Mouse (Mus musculus): ENCODE data around the gene Ccdc162.

Gene Ccdc162

DNA sequence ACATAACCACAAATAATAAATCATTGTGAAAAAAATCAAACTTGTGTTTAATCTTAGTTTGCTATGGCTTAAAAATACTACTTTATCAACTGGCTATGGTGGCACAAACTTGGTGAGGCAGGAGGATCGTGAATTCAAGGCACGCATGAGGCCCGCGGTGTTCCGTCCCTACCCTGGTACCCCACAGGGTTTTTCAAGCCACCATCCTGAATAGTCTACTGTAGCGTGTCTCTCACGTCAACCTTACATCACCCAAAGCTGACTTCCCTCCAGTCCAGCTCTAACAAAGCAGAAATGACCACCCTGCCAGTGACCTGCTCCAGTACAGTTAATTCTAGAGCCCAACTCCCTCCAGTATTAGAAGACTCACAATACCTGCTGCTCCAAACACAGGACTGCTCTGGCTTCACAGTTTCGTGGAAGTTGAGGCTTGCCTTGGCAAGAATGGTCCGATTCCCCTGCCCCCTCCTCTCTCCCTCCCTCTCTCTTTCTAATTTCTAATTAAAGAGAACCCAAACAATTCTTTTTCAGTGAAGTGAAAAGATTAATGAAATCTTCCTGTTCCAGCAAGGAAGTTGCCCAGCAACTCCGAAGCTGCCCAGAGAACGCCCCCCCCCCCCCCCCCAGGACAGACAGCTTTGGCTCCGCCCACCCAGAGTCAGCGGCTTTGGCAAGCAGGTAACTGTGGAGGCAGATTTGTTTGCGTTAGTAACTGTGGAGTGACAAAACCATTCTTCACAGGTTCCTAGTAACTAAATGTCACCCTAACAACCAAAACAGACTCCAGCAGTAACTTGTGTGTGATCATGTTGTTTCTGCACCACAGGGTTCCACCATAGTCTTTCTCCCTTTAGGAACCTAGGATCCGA lies at the start of gene Ccdc162:
Gene Ccdc162 (minus strand): TSS at position 606 of the 869 bp plus-strand sequence.
- CTCF ChIA-PET: no interaction called here

DNA sequence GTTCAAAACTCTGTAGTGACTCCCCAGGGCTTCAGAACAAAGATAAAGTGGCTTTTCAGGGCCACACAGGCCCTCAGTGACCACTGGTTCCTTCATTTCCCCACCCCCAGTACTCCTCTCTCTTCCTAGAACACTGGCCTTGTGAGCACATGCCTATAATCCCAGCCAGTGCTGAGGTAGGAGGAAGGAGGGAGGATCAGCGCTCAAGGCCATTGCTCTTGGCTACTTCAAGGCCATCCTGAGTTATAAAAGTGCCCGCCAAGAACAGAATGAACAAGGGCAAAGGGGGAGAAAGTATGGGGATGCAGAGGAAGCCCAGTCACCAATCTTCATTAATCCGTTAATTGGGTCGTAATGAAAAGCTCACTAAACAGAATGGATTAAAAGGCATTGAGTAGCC lies 49.2 kb upstream of the Ccdc162 start:
- CTCF ChIA-PET: no interaction called here

DNA sequence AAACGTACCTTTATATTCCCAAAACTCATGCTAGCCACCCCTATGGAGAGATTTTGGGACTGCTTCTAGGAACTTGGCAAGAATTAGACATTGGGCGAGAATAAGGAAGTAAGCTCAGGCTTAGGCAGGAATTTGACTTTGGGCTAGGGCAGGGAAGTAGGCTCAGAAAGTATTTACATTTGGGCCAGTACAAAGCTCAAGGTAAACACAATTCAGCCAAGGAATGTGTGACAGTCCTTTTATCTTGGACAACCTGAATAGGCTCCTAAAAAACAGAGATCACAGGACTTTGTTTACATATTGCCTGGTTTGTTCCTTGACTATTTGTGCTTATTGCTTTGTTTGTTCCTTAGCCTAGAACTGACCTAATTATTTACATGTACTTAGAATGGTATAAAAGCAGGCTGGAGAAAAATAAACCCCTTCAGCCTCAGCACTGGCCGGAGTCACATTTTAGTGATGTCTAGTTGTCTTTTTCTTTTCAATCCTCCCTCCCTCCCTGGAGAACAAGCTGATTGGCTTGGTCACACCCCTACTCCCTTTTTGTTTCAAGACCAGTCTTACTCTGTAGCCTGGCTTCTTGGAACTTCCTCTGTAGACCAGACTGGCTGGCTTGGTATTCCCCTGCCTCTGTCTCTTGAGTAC lies 47.4 kb upstream of the Ccdc162 start:
- CTCF ChIA-PET: no interaction called here

DNA sequence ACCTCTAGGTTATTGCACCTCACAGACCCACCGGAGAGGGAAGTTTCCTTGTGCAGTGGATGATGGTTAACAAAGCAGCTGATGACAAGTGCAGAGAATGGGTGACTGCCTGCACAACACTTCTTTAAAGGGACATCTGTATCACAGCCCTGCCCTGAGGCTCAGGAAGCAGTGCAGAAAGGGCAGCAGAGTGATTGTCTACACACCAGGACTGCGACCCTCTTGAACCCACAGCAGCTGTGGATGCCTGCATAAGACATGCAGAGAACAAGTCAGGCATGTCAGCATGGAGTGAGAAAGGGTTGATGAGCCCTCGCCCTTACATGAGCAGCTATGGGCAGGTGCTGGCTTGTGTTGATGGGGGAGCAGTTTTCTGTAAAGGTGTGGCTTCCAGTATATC lies 44.4 kb upstream of the Ccdc162 start:
- CTCF ChIA-PET: no interaction called here

DNA sequence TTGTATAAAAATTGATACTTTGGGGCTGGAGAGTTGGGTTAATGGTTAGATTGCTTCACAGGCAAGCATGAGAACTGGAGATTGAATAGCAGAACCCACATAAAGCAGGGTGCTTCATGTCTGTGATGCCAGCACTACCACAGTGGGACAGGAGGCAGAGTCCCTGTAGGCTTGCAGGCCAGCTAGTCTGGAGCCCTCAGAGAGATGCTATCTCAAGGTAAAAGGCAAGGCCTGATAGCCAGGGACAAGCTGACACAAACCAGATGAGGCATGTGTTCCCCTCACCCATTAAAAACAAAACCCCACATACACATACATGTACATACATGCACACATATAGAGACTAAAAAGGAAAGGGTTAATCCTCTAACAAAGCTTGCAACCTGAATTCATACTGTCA lies 41.6 kb upstream of the Ccdc162 start:
- CTCF ChIA-PET: no interaction called here

DNA sequence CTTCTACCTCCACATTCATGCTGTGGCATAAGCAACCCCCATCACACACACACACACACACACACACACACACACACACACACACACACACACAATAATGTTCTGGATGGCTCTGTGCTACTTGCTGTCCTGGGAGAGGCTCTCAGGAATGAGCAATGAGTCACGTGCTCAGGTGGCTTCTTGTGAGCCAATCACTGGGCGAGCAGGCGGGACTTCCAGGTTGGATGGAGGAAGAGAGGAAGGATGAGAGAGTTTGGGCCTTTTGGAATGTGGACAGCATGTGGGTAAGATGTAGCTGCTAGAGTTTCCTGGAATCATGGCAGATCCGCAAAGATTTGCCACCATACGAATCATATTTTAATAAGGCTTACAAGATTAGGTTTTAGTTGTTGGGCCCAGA lies 40.8 kb upstream of the Ccdc162 start:
- CTCF ChIA-PET: interaction anchor here (0.6 kb wide), 1 partner anchor 1062 kb away, joined by 5 read pairs; no protein-coding TSS in a partner anchor

DNA sequence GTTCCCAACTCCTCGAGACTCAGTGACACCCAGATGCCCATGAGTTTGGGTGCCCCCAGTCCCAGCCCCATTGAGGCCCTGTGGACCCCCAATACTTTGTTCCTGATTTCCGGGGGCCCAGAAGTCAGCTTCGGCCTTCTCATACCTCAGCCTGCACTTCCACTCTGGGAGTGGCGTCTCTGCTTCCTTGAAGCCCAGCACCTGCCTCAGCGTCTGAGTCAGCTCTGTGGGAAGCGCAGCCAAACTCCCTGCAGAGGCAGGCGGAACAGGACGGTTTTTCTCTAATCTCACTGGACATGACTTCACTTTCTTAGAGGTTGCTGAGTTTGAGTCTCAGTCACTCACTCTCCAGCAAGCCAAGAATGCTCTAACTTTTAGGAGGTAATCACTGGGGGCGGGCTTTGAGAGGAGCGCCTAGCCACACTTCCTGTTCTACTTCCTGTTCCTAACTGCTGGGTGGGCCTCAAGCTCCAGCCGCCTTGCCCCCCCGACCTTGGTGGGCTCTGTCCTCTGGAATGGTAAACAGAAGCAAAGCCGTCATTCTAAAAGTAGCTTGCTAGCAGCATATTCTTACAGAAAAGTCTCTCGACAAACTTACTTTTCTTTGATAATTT lies 35.5 kb upstream of the Ccdc162 start:
- CTCF ChIA-PET: interaction anchor here (0.6 to 0.7 kb wide), 2 partner anchors 314 to 859 kb away, joined by 3 to 12 read pairs; no protein-coding TSS in a partner anchor

DNA sequence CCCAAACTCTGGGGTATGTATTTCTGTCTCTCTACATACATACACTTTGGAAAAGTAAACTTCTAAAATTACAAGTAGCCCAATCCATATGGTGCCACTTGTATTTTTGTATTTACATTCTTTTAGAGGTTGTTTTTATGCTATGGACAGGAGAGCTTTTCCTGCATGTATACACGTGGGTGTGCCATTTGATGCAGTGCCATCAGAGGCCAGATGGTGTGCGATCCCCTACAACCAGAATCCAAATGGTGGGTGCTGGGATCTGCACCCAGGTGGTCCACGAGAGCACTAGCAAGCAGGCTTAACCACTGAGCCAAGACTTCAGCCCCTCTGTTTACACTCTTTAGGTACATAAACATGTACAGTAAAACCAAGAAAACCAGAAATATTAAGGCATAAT lies 32.9 kb upstream of the Ccdc162 start:
- CTCF ChIA-PET: no interaction called here

DNA sequence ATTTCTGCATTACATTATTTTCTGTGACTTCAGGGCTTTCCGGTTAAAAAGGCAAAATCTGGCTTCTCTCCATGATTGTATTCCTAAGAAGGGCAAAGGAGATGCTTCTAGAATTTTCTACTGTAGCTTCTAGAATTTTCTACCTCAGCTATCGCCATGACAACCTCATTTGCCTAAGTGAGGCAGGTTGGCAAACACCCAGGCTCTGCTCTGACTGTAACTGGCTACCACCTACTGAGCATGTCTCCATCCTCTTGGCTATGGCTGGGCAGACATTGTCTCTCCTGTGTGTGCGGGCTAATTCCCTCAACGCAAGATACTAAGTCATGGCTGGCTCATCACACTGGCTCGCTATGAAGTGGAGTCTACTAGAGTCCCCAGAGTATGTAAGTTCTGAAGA lies 30.1 kb upstream of the Ccdc162 start:
- CTCF ChIA-PET: no interaction called here

DNA sequence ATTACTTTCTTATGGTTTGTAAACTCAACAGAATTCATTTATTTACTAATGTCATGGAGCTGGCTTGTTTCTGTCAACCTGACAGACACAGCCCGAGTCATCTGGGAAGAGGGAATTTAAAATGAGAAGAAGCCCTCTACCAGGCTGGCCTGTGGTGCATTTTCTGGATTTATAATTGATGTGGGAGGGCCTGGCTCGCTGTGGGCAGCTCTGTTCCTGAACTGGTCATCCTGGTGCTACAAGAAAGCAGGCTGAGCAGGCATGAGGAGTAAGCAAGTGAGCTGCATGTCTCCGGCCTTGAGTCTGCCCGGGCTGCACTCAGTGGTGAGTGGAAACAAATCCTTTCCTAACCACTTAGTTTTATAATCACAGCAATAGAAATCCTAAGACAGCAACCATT lies 27.6 kb upstream of the Ccdc162 start:
- CTCF ChIA-PET: no interaction called here

DNA sequence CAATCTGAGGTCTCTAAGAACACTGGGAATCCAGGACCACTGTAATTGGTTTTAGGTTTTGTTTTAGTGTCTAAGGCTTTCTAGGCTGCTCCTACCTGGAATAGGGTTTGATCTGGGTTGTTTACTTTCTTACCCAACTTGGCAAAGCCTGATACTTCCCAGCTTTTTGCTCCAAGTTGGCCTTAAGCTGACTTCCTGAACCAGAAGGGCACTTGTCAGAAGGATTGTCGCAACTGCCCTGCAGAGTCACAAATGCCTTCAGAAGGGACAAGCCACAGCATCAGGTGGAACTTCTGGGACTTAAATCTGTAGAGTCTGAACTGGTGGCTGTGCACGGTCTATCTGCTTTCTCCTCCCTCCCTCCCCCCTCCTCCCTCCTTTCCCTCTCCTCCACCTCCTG lies 23.8 kb upstream of the Ccdc162 start:
- CTCF ChIA-PET: no interaction called here

DNA sequence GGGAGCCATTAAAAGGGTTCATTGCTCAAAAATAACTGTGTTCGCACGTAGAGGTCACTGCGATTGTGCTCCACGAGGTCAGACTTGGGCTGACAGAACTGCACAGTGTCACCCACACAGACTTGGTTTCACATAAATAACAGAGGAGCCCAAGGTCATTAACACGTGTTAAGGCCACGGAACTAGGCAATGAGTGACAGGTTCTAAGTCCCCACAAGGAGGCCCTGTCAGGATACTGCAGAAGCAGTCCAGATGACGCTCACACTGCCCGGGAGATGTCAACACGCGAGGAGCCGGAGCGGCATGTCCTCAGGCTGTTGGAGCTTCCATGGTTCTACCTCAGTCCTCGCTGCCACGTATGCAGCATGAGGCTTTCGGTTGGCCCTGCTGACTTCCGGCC lies 20.8 kb upstream of the Ccdc162 start:
- CTCF ChIA-PET: no interaction called here

DNA sequence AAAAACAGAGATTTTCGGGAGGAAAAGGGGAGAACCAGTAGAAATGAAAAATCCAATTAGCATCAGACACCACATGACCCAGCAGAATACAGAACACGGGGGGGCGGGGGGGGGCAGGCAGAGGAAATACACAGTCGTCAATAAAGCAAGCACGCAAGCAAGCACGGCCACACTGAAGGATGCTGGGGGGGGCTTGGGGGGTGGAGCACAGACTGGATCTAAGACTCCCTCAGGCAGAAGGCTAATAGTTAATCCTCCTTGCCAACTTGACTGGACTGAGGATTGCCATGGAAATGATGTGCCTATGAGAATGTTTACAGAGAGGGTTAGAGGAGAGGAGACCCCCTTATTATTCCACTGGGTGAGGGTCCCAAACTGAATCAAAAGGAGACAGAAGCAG lies 19.0 kb upstream of the Ccdc162 start:
- CTCF ChIA-PET: no interaction called here

DNA sequence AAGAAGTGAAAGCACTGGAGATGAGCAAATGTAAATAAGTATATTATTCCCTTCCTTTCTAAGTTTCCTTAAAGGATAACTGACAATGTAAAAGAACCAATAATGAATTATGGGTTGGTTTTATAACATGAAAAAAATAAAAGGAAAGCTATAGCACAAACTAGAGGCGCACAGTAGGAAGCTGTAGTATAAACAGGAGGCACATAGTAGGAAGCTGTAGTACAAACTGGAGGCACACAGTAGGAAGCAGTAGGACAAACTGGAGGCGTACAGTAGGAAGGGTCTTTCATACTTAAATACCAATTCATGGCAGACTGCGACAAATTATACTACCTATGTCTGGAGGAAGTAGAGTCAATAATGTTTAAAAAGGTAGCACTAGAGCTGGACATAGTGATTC lies 16.8 kb upstream of the Ccdc162 start:
- CTCF ChIA-PET: no interaction called here

DNA sequence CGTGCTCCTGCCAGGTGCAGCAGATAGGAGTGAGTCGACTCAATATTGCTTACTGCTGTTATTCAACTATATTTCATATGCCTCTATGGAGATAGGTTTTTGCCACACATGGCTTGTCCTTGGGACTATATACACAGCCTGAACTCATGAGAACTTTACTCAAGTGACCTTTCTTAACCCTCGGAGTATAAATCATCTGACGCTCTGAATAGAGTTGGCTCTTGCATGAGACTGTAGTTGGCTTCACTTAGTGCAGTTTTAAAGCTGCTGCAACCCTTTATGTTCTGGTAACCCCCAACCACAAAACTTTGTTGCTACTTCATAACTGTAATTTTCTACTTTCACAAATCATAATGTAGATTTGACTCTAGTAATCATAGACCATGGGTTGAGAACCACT lies 15.5 kb upstream of the Ccdc162 start:
- CTCF ChIA-PET: no interaction called here

DNA sequence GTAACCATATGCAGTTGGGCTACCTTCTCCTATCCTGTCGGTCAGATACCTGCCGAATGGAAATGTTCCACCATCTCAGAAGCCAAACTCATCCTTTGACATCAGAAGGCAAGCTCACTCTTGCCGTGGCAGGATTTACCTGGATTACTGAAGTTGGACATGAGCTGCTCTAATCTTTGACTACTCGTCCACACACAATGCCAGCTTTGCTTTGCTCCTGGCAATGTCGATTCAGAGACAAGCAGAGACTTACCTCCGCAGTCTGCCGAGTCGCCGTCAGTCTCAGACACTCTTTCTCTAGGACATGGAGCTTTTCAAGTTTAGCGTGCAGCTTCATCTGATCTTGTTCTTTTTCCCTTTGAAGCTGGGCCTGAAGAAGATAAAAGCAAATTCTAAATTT lies 14.3 kb upstream of the Ccdc162 start:
- CTCF ChIA-PET: no interaction called here

DNA sequence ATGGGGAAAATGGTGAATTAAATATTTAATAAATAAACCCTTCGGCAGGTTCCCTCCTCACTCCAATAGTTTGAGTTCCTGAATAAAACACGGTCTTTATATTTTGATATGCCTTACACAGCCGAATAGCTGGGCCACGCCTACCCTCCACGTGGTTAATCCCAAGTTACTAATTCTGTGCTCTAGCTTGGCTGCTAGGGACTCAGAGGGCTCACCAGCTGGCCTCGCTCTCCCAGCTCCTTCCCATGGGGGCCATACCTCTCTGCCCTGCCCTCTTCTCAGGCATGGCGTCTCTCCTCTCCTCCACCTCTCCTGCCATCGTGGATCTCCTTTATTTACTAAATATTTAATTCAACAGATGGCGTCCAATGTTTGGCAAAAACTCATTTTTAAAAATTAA lies 9.8 kb upstream of the Ccdc162 start:
- CTCF ChIA-PET: interaction anchor here (0.6 kb wide), 1 partner anchor 208 kb away, joined by 4 read pairs; no protein-coding TSS in a partner anchor

DNA sequence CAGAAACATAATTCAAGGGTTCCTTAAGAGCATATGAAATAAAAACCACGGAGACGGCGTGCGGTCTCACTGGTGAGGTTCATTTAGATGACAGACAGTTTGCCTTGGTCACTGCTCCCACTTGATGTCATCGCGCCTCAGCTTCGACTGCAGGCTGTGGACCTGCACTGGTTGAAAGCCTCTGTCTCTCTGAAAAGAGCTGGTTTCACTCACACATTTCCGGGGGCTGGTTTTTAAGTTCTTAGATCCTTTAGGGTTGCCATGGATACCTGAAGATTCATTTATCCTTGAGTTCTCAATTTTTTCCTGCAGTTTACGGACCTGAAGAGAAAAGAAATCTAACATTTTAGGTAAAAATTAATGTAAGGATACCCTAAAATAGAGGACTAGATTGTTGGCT lies 3.2 kb upstream of the Ccdc162 start:
- CTCF ChIA-PET: no interaction called here

DNA sequence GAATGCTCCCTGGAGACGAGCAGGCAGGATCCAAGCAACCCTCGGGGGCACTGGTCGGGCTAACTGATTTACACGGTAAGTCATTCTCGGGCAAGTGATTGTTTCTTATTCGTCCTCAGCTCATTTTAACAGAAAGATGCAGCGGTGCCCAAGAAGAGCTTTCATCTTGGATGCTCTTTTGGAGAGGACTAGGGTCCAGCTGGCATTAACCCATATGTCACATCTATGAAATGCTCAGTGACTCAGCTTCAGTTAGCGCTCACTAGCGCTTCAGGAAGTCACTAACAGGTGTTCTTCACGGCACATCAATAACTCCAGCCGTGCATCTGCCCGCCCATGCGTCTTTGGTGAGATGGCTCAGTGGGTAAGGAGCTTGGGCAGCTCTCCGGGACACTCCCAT lies 877 bp downstream of the Ccdc162 start:
- CTCF ChIA-PET: no interaction called here

DNA sequence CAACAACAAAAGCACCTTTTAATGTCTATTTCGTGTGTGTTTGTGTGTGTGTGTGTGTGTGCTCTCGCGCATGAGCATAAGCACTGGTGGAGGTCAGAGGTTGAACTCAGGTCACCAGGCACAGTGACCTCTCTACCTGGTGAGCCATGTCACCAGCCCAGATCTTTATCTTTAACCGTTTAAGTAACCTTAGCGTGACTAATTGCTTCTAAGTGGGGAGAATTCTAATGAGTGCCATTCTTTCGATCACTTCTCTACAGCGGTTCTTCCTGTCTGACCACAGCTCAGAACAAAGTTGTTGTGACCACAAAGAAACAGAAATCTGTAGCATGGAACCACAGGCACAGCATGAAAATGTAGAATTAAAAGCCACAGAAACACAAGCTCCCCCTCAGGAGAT lies 5.0 kb downstream of the Ccdc162 start:
- CTCF ChIA-PET: no interaction called here

DNA sequence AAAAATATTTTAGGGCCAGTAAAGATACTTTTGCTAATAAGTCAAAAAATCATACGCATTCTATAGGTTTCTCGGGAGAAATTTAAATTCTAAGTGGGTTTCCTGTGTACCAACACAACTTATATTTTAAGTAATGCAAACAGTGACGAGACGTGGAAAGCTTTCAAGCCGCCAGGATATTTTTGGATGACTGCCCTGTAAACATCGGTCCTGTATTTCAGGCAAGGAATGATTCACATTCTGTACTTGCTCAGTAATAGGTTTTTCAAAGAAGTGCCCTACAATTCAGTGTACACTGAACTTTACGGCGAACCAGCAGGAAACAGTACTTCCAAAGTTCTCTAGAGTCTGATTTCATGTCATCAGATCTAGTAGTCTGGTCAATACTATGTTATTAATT lies 5.7 kb downstream of the Ccdc162 start:
- CTCF ChIA-PET: no interaction called here

DNA sequence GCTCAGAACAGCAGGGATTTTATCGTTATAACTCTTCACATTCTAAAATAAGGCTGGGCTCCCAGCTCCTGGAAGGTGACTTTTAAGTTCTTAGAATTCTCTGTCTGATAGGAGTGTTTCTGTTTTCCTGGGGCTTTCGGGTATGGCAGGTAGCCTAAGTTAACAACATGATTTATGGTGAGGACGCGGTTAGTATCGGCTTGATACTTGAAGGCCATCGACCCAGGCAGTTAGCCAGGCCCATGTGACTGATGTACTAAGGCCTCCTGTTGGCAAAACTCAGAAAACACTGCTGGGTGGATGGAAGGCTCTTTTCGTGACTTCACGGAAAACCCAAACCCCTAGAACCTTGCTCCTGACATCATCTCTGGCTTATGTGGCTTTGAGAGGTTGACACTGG lies 7.1 kb downstream of the Ccdc162 start:
- CTCF ChIA-PET: no interaction called here

DNA sequence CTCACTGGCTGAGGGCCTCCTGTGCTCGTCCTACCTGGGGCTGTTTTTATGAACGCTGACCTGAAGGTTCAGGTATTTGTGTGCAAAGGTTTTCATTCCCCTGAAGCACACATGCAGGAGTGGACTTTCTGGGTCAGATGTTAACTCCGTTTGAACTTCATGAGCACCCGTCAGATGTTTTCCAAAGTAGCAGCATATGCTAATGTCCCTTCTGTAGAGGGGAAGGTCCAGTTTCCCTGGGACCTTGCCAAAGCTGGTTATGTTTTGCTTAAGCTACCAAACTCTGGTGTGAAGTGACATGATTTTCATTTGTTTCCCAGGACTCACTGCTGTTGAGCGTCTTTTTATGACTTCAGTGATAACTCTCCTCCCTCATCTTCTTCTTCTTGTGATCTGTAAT lies 16.8 kb downstream of the Ccdc162 start:
- CTCF ChIA-PET: no interaction called here
